Mouse (Mus musculus) testis, adult 2 months (tissue): Measurements from ENCODE around the gene Senp7. TPM values are rescaled to one million over a fixed set of nuclear protein-coding genes. Genes with fewer than 3 reads are reported as not detected.

Source experiments
- H3K27ac ChIP-seq: fragments of 200-500 bp; 2 replicates; pipeline ENCODE4 v1.5.1; 2012; ENCODE audit warnings: low read depth, low read length; ENCODE audit not compliant: control insufficient read depth, insufficient read depth
- H3K27me3 ChIP-seq: fragments of 200-500 bp; 2 replicates; pipeline ENCODE4 v1.6.1; 2012; ENCODE audit warnings: mild to moderate bottlenecking, low read length, moderate library complexity; ENCODE audit not compliant: control insufficient read depth, insufficient read depth
- H3K36me3 ChIP-seq: fragments of 200-500 bp; 2 replicates; pipeline ENCODE4 v1.6.1; 2012; ENCODE audit warnings: mild to moderate bottlenecking, low read length; ENCODE audit not compliant: control insufficient read depth, insufficient read depth
- H3K4me1 ChIP-seq: fragments of 200-500 bp; 2 replicates; pipeline ENCODE4 v1.6.1; 2012; ENCODE audit warnings: low read length; ENCODE audit not compliant: control insufficient read depth, insufficient read depth
- H3K4me3 ChIP-seq: fragments of 200-500 bp; 2 replicates; pipeline ENCODE4 v1.5.1; 2012; ENCODE audit warnings: low read depth, mild to moderate bottlenecking, low read length, moderate library complexity, mixed read lengths; ENCODE audit not compliant: control insufficient read depth
- CTCF ChIP-seq: fragments of 200-500 bp; IDR thresholded peaks from 2 replicates; pipeline ENCODE4 v1.5.1; 2012; ENCODE audit warnings: low read depth, mild to moderate bottlenecking, inconsistent platforms, low read length, moderate library complexity; ENCODE audit not compliant: control insufficient read depth, insufficient read depth, insufficient replicate concordance
- POLR2A ChIP-seq: fragments of 200-500 bp; IDR thresholded peaks from 2 replicates; pipeline ENCODE4 v1.6.1; 2012; ENCODE audit warnings: low read depth, mild to moderate bottlenecking, inconsistent platforms, low read length, moderate library complexity; ENCODE audit not compliant: control insufficient read depth
- polyA plus RNA-seq: library from polyadenylated mRNA; depleted of rRNA; stranded (reverse); fragments of >200 nt; gene quantifications from 2 replicates; pipeline ENCODE4 v1.2.3, GENCODE M21; 2012

Senp7 gene
- polyA plus RNA-seq, 1 experiment = 2.7 TPM

GRCm38 (mm10) chr16:56028722-56029551, 19.2 kb upstream of the Senp7 start:
- no peaks in the 10 kb centered on the region; the same call in 1 of the 2 replicates for H3K36me3 ChIP-seq
- peak overlapping the region; percentile 94 for H3K27ac ChIP-seq
- no peaks in the 10 kb centered on the region for H3K27me3 ChIP-seq
- TF ChIP-seq POLR2A = no peak
- TF ChIP-seq CTCF = no peak
- H3K4me3 ChIP-seq = peak overlapping the region; percentile 93
- H3K4me1 ChIP-seq = peaks cover 3% of the 10 kb centered on the region; the same call in 1 of the 2 replicates

- H3K27ac ChIP-seq = peak within 1 kb of the TSS; percentile 94
- no peaks in the 10 kb centered on the region for H3K27me3 ChIP-seq
- TF ChIP-seq POLR2A (peak; percentile 96), CTCF (no peak; the same call in 1 of the 2 replicates)
- H3K4me3 ChIP-seq = peak within 1 kb of the TSS; percentile 93
- peaks cover 3% of the 10 kb centered on the region; the same call in 1 of the 2 replicates for H3K4me1 ChIP-seq
- H3K36me3 ChIP-seq = no peaks in the 10 kb centered on the region; the same call in none of the 2 replicates
Observed at GRCm38 (mm10) chr16:56029661-56030082, 18.5 kb upstream of the Senp7 start, which contains the start of gene Pcnp. TSS of gene Pcnp (minus strand) at chr16:56029739.

DNA sequence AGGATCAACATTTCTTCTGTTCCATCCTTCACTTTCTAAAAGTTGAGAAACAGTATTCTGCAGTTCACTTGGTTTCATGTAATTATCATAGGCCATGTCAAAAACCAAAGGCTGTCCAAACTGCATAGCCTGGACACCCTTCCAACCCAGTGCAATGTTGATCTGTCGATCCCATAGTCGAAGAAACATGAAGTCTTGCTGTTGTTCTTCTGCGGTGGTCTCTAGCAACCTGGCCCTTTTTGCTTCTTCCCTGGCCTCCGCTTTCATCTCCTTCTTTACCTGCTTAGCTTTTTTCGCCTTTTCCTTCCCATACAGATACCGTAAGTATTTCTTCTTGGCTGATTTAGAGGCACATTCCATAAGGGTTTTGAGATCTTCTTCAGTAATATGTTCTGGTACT, 13.6 kb upstream of the Senp7 start:
- Histone ChIP-seq H3K27me3 (no peaks in the 10 kb centered on the region), H3K4me1 (no peaks in the 10 kb centered on the region; the same call in 1 of the 2 replicates), H3K4me3 (no peak overlapping the region), H3K27ac (no peak overlapping the region), H3K36me3 (no peaks in the 10 kb centered on the region; the same call in 1 of the 2 replicates)
- TF ChIP-seq POLR2A (no peak), CTCF (no peak)

- no peaks in the 10 kb centered on the region for H3K4me1 ChIP-seq
- H3K27ac ChIP-seq = no peak overlapping the region
- no peaks in the 10 kb centered on the region for H3K27me3 ChIP-seq
- peak overlapping the region; percentile 45; the same call in 1 of the 2 replicates for H3K4me3 ChIP-seq
- no peaks in the 10 kb centered on the region; the same call in 1 of the 2 replicates for H3K36me3 ChIP-seq
- no peak for TF ChIP-seq CTCF
- TF ChIP-seq POLR2A = no peak
Observed at GRCm38 (mm10) chr16:56036501-56036900, 11.6 kb upstream of the Senp7 start.

DNA sequence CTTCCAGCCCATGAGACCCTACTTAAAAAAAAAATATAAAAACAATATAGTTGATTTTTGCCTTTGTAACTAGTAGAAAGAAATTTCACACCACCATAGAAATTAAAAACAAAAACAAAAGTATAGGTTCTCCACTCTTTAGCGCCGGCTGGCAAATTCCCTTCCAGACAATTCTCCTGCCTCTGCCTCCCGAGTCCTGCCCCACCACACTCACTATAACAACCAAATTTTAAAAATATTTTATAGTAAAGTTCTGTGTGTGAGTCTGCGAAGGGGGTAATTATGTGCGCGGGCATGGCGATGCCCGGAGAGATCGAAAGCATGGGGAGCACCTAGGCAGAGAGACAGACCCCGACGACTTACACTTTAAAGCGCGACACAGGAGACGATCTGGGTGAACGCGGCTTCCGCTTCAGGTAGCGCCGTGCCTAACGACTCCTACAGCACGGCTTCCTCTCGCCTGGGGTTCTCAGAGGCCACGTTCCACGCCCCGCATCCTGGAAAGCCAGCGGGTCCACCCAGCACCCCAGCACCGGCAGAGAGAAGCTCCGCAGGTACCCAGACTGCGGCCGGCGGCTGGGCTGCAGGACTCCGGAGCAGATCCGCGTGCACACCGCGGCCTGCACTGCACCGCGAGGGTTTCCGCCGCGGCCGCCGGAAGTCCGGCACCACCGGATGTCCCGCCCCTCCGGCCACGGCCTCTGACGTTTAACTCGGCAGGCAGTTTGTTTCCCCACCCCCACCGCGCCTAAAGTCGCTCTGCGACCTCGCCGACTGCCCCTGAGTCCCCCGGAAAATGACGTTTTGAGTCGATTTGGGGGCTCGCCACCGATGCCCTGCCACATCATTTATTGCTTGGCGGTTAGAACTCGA, 10.8 kb upstream of the Senp7 start, which contains the start of gene Trmt10c:
Gene Trmt10c (minus strand): TSS at position 682 of the 873 bp plus-strand sequence.
- no peaks in the 10 kb centered on the region for H3K4me1 ChIP-seq
- TF ChIP-seq POLR2A = peak; percentile 80
- TF ChIP-seq CTCF = no peak
- H3K4me3 ChIP-seq = peak within 1 kb of the TSS; percentile 100
- no peaks in the 10 kb centered on the region; the same call in 1 of the 2 replicates for H3K36me3 ChIP-seq
- no peaks in the 10 kb centered on the region for H3K27me3 ChIP-seq
- H3K27ac ChIP-seq = peak within 1 kb of the TSS; percentile 97

- Histone ChIP-seq H3K27ac (peak overlapping the region; percentile 97), H3K36me3 (no peaks in the 10 kb centered on the region; the same call in 1 of the 2 replicates), H3K27me3 (no peaks in the 10 kb centered on the region), H3K4me3 (peak overlapping the region; percentile 100), H3K4me1 (no peaks in the 10 kb centered on the region)
- TF ChIP-seq POLR2A (no peak), CTCF (no peak)
Observed at GRCm38 (mm10) chr16:56038090-56038489, 10.0 kb upstream of the Senp7 start.
